Mouse (Mus musculus) megakaryocyte, embryonic 14.5 days (primary cell): ENCODE results near the gene Cfl1.

ENCODE experiments used
- FLI1 ChIP-seq: IDR thresholded peaks from 2 replicates; pipeline ENCODE4 v1.6.1; 2012; ENCODE audit warnings: low read length, inconsistent platforms, mixed read lengths
- GATA1 ChIP-seq: IDR thresholded peaks from 3 replicates; pipeline ENCODE4 v1.6.1; 2012; ENCODE audit warnings: mixed read lengths, low read length, inconsistent platforms, borderline replicate concordance

GRCm38 (mm10) chr19:5456922-5457745, 33.1 kb upstream of the Cfl1 start:
- TF ChIP-seq GATA1 (no peak), FLI1 (no peak)
